Mouse (Mus musculus): ENCODE measurements at regions not wholly inside any gene's neighbourhood (a gene's known extent, or its start where the extent isn't known, plus 50 kb on each side); places are given as distances from the start of the nearest gene placed in this dataset.

GRCm38 (mm10) chr3:129386522-129386921, 54.0 kb upstream of the Enpep start:
- DNase-seq (ENCODE audit: low spot score), result no peak

GRCm38 (mm10) chr3:129390506-129390905, 58.0 kb upstream of the Enpep start:
- DNase-seq (ENCODE audit: low spot score), result no peak

DNA sequence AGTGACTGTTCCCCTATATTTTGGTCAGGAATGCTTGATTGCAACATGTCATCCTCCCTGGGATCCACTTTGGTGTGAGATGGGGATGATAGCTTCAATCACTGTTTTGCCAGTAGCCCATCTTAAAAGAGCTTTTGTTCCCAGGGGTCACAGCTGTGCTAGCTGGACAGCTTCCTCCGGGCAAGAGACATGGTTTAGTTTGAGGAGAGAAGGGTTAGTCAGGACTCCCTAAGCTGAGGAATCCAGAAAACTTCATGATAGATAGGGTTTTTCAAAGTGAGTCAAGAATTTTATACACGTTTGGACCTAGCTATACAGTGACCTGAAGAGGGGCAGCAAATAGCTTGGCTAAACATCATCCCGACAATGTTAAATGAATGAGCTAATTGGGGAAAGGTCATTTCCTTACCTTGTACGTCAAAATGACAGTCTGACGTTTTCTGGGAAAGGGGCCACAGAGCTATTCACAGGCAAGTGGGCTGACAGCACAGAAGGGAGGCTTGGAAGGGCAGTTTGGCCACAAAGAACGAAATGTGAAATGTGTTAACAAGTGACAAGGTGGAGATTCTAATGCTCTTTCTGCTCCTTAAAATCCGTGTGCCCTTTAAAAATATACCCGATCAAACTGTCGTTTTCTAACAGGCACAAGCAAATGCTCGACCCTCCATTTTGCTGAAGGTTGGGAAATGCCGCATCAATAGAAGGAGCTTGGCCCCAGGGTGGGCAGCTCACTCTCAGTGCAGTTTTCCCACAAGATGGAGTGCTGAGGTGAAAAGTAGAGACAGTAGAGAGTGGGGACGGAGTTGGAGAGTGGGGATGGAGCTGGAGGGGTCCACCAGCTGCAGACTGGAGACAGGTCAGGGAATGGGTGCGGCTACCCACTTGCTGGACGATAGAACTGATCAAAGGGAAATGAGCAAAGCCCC, 59.6 kb upstream of the Enpep start:
- DNase-seq (ENCODE audit: low spot score), result no peak

DNA sequence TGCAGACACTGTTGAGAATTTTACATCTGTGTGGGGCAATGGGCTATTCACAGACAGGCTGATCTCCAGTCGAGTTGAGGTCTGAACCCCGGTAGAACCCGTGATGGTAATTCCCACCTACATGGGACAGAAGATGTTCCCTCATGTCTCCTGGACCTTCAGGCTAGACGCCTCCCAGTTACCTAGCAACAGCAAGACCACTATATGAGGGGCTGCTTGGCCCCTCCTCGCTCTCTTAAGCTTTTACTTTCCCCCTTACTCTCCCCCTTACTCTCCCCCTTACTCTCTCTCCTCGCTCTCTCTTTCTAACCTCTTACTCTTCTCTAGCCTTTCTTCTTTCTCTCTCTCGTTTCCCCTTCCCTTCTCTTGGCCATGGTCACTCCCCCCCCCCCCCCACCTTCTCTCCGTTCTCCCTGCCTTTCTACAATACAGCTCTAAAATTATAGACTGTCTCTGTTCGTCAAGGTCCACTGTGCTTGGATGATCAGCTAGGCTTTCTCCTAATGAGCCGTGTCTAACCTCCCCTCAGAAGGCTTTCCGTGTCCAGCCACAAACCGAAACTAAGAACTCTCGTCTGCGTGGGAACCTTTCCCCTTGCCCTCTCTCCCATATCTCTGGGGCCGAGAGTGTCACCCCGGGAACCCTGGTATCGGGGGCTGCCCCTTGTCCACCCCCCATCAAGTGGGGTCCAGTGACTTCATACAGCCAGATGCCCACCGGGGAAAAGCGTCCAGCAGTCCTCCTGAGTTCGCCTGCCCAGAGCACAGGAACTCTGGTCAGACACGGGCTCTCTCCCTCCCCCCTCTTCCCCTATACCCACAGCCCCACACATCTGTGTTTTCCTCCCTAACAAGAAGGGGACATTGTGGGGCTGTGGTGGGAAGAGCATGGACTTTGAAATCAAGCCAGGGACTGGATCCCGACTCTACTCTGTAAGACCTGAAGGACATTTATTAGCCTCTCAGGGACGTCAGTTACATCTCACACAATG, 60.6 kb upstream of the Enpep start:
- DNase-seq (ENCODE audit: low spot score), result no peak

DNA sequence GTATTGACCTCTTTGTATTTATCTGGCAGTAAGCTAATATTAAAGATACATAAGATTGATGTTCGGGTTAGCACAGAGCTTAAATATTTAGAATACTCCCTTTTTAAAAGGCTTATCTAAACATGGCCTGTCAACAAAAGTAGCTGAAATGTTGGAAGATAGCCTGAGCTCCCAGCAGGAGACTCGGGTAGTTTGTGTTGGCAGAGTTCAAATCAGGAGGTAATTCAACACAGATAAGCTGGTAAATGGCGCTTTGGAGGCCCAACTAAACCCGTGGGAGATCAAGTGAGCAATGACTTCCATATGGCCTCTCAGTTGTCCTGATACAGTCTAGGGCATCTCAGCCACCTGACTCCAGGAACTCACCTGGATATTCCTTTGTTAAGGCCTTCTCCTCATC, 65.0 kb upstream of the Enpep start:
- DNase-seq (ENCODE audit: low spot score), result no peak

DNA sequence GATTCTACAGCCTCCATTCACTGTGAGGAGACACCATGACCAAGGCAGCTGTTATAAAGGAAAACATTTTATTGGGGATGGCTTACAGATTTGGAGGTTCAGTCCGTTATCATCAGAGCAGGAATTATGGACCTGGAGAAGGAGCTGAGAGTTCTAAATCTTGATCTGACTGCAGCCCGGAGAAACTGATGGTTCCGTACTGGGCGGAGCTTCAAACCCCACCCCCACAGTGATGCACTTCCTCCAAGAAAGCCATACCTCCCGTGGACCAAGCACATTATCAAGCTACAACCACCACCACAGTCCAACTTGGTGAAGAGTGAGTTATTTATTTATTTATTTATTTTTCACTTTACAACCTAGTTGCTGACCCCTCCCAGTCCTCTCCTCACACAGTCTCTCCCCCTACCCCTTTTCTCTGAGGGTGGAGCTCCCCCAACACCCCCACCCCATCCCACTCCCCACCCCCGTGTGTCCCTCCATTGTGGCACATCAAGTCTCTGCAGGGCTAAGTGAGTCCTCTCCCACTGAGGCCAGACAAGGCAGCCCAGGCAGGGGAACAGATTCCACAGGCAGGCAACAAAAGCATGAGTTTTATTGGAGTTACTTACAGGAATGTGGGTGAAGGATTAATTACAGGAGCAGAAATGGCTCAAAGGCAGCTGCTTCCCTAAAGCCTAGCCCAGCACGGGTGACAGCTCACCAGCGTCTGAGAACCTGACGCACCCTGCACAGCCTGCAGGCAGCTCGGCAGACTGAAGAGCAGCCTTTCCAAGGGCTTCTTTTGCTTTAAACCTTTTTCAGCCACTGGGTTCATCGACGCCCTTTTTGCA, 67.8 kb upstream of the Enpep start:
- no peak for DNase-seq (ENCODE audit: low spot score)

GRCm38 (mm10) chr3:129411389-129412054, 79.0 kb upstream of the Enpep start:
- DNase-seq (ENCODE audit: low spot score), result no peak

DNA sequence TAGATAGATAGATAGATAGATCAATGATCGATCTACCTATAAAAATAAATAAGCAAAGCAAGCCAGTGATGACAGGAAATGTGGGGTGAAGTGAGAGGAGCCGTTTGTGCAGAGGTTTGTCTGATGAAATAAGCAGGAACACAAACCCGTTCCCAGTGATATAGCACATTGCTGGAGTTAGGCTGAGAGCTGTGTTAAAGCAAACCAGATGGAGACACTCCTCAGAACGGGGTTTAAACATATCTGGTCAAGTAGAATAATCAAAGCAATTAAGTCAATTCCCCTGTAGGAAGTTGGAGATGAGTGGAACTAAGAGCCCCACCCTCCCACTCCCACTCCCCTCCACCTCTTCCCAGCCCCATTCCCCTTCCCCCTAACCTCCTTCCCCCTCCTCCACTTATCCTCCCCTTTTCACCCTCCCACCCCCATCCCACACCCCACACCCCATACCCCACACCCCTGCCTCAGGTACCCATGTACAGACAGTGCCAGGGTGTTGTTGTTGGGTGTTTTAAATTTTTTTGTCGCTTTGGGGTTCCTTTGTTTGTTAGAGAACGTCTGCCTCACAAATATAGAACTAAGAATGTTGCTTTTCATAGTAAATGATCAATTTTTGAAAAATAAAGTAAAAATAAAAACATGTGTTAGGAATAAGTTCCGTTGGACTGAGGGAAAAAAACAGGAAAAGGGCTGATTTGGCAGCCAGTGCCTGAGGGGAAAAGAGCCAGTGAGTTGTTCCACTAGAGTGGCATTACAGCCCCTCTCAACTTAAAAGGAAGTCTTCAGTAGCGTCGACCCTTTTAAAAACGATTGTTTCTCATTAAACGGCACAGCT, 79.8 kb upstream of the Enpep start:
- DNase-seq (ENCODE audit: low spot score), result no peak

GRCm38 (mm10) chr3:129412961-129413246, 80.4 kb upstream of the Enpep start:
- DNase-seq (ENCODE audit: low spot score), result no peak

DNA sequence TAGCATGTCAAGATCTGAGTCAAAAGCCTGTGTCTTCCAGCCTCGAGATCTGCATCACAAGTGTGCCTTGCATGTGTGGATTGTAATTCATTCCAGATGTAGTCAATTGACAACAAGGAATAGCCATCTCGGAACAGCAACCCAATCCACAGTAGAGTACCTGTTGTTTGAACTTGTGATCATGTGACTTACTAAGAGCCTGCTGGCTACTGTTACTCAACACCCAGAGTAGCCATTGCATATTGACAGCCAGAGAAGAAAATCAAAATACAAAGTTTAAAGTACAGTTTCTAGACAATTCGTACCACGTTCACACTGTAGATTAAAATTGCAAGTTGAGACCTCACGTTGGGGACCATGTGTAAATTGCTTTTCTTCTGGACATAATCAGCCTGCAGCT, 83.1 kb upstream of the Enpep start:
- no peak for DNase-seq (ENCODE audit: low spot score)

DNA sequence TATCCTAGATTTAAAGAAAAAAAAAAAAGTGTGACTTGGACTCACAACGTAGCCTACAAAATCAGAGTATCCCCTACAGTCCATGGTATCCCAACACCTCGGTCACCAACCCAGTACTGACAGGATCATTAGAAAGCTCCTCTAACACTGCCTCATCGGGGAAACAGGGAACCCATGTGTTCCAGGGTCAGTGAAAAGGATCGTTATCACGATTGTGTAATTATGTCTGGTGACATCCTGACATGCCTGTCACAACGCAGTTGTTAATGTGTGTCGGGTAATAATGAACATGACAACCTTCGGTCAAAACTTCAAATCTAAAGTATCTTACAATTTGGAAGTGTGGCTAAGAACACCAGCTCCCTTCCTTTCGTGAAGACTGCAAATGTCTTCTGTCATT, 83.8 kb upstream of the Enpep start:
- no peak for DNase-seq (ENCODE audit: low spot score)

- peak; percentile 12 for DNase-seq (ENCODE audit: low spot score)
Observed at GRCm38 (mm10) chr3:129421620-129422239, 89.2 kb upstream of the Enpep start.

- DNase-seq (ENCODE audit: low spot score), result no peak
Observed at GRCm38 (mm10) chr3:129428750-129429149, 96.2 kb upstream of the Enpep start.

DNA sequence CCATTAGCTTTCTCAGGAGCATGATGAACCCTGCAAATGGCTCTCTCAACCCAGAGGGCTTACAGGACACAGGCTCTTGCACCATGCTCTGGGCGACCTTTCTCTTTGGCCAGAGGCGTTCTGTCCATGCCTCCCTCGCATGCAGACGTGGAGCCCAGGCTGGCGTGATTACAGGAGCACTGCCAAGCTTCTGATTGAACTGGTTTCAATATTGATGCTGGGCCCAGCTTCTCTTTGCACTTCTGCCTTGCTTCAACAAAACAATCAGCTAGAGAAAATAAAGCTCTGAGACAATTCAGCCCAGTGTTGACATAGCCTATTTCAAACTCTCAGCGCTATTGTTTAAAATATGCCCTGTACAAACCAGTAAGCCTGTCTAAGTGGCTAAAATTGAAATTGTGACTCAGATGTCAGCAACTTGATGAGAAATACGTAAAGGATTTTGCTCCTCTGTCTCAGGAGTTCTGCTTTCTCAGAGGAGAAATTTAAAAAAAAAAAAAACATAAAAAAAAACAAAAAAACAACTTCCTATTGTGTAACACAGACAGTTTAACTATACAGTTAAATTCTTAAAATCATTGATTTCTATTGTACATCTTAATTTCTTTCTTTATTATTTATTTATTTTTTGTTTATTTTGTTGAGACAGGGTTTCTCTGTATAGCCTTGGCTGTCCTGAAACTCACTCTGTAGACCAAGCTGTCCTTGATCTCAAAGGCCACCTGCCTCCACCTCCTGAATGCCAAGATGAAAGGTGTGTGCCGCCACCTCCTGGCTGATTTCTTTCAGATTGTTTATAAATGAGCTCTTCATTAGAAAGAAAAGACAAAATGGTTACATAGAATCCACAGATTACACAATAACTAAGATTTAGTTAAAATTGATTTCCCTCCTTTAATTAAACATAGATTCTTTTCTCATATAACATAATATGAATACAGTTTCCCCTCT, 96.9 kb upstream of the Enpep start:
- DNase-seq (ENCODE audit: low spot score), result peak; percentile 10

DNA sequence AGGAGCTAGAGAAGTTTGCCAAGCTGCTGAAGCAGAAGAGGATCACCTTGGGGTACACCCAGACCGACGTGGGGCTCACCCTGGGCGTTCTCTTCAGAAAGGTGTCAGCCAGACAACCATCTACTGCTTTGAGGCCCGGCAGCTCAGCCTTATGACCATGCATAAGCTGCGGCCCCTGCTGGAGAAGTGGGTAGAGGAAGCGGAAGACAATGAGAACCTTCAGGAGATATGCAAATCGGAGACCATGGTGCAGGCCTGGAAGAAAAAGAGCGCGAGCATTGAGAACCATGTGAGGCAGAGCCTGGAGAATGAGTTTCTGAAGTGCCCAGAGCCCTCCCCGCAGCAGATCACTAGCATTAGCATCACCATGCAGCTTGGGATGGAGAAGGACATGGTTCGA, 98.1 kb upstream of the Elovl6 start:
- no peak for DNase-seq (ENCODE audit: low spot score)

- no peak for DNase-seq (ENCODE audit: low spot score)
Observed at GRCm38 (mm10) chr3:129437687-129438086, 94.5 kb upstream of the Elovl6 start.

DNA sequence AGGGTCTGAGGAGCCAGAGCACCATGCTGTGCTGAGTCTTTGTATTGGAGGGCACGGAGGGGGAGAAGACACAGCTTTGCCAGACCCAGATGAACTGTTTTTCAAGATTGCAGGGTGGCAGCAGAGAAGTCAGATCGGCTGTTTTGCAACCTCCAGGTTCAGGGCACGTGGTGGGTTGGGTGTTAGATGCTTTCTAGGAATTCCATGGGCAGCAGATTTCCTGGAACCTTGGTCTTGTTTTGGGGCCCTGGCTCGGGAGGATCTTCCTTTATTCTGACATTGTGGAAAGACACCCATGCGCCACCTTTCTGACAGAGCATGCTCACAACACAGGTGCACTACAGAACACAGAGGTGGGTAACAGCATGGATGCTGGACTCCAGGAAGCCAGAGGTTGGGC, 89.4 kb upstream of the Elovl6 start:
- DNase-seq (ENCODE audit: low spot score), result peak; percentile 3

GRCm38 (mm10) chr3:129444221-129444620, 87.9 kb upstream of the Elovl6 start:
- DNase-seq (ENCODE audit: low spot score), result no peak

- no peak for DNase-seq (ENCODE audit: low spot score)
Observed at GRCm38 (mm10) chr3:129445961-129446360, 86.2 kb upstream of the Elovl6 start.

Data from lung, postnatal 25 days (tissue).